Mouse (Mus musculus): Measurements from ENCODE around the gene Arhgap4.

The Arhgap4 gene

DNA sequence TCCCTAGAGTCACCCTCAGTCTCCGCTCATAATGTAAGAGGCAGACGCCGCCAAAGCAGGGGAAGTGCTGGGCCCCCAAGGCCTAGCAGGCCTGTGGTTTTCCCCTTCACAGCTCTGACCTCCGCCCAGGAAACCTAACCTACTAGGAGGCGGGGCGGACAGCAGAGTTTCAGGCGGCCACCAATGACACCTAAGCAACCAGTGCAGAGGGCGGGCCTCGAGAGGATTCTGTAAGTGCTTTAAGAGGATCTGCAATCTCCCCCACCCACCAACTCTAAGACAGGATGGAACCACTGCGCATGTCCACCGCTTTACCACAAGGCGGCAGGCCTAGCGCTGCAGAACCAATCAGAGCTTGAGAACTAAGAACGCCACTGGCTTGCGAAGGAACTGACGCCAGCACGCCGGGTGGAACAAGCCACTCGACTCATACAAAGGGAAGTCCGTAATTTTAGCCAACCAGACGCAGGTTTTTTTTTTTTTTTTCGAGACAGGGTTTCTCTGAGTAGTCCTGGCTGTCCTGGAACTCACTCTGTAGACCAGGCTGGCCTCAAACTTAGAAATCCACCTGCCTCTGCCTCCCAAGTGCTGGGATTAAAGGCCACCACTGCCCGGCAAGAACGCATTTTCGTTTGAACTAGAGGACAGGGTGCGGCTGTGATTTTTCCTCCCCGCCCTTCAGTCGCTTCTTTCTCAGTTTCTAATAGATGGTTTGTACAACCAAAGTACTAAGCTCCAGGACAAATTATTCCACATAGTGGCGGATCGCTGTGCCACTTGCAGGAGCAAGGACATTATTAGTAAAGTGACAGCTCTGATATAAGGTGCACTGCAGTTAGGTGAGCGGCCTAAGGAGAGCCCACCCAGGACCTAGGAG lies 6.6 kb downstream of the Arhgap4 start:
- DNase-seq (ENCODE audit: low read depth, low spot score) = peak; percentile 85

DNA sequence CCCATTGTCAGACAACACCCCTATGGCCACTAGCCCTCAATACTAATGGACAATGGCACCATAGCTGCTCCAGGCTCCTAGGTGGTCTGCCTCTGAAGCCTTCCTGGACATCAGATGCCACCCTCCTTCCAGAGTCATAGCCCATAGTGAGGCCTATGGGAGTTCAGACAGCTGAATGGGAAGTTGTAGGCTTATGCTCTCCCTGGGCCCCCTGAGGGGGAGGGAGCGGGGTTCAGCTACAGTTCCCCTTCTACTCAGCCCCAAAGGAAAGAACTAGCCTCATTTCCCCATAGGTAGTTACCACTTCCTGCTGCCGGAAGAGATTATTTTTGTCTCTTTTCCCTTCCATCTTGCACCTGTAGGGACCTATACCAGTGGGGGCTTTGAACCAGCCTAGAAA lies 10.1 kb downstream of the Arhgap4 start:
- no peak for DNase-seq (ENCODE audit: low read depth, low spot score)

DNA sequence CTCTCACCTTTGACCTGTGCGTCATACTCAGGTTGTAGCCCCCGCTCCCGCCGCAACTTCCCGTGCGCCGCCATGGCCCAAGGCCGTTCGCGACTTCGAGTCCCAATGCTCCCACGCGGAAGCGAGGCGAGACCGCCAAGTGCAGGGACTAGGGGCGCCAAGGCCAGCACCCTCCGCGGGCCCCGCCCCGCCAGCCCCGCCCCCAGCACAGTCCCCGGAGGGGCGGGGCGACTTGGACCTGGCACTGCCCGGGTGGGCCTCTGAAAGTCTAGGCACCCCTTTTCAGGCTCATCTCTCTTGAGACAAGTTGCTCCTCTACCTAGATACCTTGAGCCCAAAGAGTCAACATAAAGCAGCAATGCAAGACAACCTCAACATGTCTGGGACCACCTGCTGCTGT lies 10.5 kb downstream of the Arhgap4 start:
- no peak for DNase-seq (ENCODE audit: low read depth, low spot score)

DNA sequence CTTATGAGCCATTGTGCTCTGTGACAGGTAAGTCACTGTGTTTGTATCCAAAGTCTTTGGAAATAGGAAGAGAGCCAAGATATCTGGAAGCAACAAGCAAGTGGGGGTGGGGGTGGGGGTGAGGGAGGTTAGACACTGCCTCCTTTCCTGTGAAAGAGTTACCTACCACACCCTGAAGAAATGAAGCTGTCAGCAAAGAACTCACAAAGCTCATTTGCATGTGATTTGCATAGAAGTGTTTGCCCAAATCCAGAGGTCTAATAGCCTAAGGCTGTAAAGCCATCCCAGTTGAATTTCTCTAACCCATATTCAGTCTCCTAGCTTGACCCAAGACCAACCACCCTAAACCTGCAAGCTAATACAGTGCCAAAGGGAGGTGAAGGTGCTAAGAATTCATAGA lies 11.2 kb downstream of the Arhgap4 start:
- no peak for DNase-seq (ENCODE audit: low read depth, low spot score)

DNA sequence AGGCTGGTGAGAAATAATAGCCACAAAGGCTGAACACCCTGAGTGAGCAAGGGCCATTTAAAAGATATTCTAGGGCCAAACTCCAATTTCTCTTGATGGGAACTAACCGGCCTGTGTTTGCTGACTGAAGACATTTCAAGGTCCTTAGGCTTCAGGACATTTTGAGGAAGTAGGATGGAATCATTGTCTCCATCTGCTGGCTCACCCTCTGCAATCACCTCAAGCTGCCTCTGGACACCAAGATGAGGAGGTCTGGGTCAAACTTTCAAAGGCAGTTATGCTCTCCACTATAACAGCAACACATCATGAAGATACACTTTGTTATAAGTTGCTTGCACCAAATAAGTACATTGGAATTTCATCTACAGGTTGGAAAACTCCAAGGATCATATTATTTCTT lies 11.6 kb downstream of the Arhgap4 start:
- no peak for DNase-seq (ENCODE audit: low read depth, low spot score)

DNA sequence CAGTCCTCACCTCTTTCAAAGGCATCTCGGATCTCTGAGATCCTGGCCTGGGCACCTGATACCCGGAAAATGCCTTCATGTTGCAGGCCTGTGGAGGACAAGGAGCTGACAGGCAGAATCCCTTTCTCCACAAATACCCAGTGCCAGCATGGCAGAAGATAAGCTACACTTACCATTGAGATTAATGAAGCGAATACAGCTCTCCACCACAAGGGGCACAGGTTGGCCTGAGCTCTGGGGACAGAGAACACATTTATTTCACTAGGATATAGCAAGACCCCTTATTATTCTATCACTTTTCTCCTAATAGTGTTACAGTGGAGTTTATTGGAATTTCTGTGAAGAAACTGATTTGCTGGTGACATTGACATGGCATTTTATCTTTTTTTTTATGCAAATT lies 23.7 kb downstream of the Arhgap4 start:
- no peak for DNase-seq (ENCODE audit: low read depth, low spot score)

DNA sequence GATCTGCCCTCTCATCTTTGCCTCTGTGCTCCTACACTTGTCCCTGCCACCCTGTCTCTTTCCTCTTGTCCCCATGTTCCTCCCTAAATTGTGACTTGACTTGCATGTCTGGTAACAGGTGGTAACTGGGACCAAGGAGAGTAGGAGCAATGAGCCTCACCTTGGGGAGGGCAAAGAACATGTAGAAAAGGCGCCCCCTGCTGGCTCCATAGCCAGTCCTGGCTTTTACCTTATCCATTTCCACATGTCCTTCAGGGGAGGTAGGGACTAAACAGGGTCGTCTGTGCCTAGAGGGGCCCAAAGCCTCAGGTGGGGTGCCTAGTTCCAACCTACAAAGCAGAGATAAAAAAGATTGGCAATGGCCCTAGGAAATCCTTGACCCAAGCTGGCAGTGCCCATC lies 26.0 kb downstream of the Arhgap4 start, which contains the start of gene L1cam:
Gene L1cam (minus strand): TSS at position 387 of the 400 bp plus-strand sequence.
- peak; percentile 31 for DNase-seq (ENCODE audit: low read depth, low spot score)

DNA sequence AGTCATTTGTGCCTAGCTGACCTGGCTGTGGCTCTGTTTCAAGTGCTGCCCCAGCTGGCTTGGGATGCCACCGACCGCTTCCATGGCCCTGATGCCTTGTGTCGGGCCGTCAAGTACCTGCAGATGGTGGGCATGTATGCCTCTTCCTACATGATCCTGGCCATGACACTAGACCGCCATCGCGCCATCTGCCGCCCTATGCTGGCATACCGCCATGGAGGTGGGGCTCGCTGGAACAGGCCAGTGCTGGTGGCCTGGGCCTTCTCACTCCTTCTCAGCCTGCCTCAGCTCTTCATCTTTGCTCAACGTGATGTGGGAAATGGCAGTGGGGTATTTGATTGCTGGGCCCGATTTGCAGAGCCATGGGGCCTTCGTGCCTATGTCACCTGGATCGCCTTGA lies 28.8 kb downstream of the Arhgap4 start:
- DNase-seq (ENCODE audit: low read depth, low spot score) = no peak

DNA sequence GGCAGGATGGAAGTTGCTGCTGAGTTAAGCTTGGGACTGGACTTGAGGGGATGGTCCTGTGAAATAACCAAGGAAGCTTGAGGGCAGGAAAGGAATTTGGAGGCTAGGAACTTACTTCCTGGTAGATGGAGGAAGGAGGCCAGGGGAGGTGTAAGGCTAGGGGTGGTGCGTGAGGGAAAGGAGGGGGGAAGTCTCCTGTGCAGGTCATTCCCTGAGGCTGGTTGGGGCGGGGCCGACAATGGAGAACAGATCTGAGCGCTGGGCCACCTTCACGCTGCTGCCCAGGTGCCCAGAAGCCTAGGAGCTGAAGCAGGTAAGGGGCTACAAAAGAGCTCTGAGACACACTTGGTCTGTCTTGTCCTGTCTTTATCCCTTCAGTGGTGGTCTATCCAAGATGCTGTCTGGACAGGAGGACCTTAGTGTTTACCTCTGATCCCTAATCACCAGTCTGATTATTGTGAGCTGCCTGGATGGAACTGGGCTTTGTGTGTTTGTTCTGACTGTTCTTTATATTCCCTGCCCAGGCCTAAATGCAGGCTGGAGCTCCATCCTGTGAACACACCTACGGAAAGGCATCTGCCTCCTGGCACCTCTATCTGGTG lies 30.0 kb downstream of the Arhgap4 start, which contains the start of gene Avpr2:
Gene Avpr2 (plus strand): TSS at position 552 of the 602 bp plus-strand sequence.
- DNase-seq (ENCODE audit: low read depth, low spot score) = no peak

DNA sequence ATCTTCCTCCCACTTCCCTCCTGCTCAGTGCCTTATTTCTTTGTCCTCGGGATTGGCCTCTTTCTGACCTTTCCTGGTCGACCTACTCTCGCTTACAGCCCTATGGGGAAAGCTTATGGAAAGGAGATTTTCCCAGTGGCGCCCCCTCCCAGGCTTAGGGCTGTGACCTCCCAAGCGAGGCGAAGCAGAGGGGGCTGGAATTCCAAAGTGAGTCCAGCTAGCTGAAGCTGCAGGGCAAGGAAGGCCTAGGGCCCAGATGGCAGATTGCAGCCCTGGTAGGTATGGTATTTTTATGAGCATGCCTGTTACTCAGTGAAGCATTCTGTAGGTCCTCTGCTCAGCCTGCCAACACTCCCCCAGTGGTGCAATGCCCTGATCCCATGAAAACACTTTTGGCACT lies 40.2 kb downstream of the Arhgap4 start:
- no peak for DNase-seq (ENCODE audit: low read depth, low spot score)

DNA sequence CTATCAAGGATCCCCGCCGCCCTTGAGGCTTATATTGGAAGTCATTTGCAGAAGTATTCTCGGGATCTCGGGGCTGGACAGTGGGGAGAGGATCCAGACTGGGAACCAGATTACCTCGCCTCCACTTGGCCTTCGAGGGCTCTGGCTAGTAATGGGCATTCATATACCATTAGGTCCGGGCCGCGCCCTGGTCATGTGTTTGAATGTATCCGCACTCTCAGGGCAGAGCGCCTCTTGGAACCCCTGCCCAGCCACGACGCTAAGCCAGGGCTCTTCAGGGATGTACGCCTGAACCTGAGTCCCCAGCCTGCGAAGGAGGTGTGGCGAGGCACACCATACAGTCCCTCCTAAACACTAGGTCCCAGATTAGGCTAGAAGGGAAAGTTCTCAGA lies 40.6 kb downstream of the Arhgap4 start:
- DNase-seq (ENCODE audit: low read depth, low spot score) = no peak

DNA sequence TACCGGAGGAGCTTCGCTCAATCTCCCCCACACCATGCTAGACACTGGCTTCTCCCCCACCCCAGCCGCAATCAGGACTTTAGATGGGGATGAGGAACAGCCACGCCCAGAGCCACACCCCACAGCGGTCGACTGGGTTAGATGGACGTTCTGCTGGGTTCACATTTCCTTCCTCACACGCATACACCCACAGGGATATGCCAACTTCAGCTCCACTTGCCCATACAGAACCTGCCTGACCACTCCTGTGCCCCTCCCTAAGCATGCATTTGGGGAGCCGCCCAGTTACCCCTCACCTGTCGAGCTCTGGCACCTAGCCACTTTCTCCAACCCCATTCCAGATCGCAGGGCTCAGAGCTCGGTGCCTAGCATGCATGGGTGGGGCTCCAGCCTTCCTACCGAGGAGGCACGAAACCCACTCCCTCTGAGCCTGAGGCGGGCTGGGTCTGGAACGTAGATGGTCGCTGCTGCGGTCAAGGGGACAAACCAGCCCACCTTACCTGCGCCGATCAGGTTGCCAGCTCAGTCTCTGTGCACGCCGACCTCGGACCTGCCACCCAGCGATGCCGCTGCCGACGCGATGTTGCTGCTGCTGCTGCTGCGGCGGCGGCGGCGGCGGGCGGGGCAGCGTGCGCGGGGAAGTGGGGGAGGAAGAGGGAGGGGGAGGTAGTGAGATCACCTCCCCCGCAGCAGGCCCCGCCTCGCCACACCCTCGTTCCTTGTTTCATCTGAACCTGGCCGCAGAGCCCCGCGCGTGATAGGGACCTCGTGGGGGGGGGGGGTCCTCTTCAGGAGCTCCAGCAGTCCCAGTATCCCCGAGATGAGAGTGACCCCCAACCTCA lies 41.3 kb downstream of the Arhgap4 start:
- DNase-seq (ENCODE audit: low read depth, low spot score) = no peak

DNA sequence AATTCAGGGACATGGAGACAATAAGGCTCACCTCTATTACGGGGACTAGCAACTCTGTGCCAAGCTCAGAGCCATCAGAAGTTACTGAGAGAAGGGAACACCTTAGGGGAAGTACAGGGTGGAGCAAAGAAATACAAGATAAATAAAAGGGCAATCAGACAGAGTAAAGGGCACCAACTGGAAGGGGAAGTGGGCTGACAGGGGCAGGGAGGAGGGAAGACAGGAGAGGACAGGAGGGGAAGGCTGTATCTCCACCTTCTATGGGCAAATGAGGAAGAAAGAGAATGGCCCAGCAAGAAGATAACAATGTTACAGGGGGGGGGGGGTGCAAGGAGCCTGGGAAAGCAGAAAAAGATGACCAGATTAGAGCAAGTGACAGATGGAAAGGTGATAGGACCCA lies 44.7 kb downstream of the Arhgap4 start:
- no peak for DNase-seq (ENCODE audit: low read depth, low spot score)

DNA sequence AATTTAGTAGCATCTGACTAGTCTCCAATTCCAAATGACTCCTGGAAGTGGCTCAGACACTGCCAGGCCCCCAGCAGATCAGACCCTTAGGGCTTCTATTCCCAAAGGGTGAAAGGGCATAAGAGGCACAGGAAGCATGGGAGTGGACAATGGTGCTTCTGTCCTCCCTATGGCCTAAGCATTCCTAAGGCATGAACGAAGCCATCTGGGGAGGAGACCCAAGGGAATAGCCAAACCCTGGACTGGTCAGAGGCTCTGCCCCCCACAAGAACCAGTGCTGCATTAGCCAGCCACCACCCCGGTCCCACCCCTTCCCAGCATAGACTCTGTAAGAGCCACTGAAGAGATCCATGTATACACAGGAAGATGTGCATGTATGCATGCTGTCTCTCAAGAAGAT lies 45.8 kb downstream of the Arhgap4 start:
- no peak for DNase-seq (ENCODE audit: low read depth, low spot score)

DNA sequence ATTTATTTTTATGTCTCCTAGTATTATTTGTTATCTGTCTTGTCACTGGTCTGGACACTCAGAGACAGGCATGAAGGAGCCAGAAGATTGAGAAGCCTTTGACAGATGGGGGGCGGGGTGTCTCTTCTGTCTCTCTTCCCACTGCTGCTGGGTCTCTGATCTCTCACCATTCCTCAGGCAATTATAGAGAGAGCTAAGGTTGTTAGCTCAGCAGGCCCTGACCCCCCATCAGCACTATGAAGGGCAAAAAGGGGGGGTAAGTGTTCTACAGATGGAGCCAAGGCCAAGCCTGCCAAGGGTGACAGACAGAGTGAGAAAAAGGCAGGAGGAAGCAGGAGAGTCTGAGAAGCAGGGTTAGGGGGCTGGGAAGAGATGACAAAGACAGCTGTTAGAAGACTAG lies 49.7 kb downstream of the Arhgap4 start:
- no peak for DNase-seq (ENCODE audit: low read depth, low spot score)

DNA sequence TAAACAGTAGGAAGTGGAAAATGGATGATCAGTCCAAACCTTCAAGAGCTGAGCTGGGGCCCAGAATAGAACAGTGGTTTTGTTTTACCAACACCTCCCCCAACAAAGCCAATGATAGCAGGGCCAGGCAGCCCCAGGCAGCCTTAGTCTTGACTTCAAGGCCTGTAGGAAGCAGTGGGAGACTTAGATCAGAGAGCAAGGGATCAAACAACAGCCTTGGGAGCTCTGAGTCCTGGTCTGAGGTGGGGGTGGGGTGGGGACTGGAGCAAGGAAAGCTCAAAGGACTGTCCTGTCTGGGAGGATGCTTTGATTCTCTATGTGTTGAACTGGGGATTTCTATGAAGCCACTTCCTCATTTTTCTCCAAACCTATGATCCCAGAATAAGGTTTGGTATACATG lies 50.2 kb downstream of the Arhgap4 start:
- no peak for DNase-seq (ENCODE audit: low read depth, low spot score)

DNA sequence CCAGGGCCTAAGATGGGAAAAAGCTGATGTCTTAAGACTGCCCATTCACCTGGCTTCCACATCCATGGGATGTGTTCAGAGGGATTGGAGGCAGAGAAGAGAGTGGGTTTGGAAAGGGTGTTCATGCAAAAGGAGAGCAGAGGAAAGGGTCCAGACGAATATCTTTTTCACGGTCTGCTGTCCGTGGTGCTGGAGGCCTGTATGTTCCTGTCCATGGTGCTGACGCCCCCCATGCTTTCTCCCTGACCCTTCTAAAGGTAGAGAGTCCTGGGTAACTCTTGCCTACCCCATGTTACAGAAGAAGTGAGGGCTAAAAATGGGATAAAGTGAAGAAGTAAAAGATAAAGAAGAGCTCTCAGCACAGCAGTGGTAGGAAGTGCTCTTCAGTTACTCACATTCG lies 52.3 kb downstream of the Arhgap4 start:
- no peak for DNase-seq (ENCODE audit: low read depth, low spot score)

DNA sequence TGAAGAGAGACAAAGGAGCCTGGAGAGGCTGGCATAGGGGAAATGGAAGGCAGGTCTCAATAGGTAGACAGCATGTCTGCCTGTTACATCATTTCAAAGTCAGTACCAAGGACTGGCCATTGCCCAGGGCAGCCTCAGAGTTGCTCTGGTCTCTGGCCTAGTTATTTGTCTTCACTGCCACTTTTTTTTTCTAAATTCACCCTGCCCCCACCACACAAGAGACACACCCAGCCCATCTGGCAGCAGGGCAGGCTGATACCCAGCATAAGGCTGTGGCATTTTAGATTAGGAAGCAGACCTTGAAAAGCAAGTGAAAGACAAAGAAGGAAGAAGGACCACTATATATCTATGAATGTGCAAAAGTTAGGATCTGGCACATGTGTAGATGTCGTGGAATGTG lies 53.8 kb downstream of the Arhgap4 start:
- no peak for DNase-seq (ENCODE audit: low read depth, low spot score)

DNA sequence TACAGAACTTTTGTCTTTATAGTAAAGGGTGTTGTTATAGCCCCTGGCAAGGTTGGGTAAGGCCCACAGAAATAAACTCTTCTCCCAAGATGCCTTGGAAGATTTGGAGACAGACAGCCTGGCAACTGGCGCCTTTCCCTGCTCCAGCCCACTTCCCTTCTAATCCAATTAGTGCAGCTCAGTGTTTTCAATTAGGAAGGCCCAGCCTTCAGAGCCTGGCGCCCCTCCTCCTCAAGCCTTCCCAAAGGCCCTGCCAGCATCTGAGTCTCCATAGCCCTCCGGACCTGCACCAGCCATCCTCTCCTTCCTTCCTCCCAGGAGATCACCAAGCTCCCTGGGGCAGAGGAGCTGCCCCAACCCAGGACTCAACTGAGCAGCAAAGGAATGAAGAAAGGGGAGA lies 54.4 kb downstream of the Arhgap4 start:
- peak; percentile 14 for DNase-seq (ENCODE audit: low read depth, low spot score)

DNA sequence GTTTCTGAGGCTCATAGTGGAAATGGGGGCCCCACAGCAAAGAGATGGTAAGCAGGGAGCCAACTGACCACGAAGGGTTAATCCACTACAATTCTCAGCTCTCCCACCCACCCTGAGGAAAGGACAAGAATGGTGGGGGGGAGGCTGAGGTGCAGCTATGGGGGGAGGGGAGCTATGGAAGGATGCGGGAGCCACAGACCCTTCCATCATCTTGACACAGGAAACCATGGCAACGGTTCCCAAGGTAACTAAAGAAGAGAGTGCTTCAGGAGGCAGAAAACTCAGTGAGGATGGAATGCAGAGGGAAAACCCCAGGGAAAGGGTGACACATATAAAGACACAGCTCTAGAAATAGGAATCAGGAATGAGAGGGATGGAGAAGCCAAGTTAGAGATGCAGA lies 57.0 kb downstream of the Arhgap4 start:
- DNase-seq (ENCODE audit: low read depth, low spot score) = no peak

DNA sequence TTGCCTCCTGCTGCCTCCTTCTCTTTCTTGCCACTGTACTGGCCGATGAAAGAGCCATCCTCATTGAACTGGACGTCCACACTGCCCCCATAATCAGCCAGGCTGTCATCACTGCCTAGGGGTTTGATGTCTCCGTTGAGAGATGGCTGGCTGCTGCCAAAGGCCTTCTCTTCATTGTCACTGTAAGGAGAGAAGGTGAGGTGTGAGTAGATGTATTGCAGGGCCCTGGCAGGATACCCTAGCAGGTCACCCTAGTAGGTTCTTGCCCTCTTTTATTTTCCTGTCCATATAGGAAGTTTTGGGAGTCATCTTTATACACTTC lies 66.6 kb downstream of the Arhgap4 start:
- no peak for DNase-seq (ENCODE audit: low read depth, low spot score)

DNA sequence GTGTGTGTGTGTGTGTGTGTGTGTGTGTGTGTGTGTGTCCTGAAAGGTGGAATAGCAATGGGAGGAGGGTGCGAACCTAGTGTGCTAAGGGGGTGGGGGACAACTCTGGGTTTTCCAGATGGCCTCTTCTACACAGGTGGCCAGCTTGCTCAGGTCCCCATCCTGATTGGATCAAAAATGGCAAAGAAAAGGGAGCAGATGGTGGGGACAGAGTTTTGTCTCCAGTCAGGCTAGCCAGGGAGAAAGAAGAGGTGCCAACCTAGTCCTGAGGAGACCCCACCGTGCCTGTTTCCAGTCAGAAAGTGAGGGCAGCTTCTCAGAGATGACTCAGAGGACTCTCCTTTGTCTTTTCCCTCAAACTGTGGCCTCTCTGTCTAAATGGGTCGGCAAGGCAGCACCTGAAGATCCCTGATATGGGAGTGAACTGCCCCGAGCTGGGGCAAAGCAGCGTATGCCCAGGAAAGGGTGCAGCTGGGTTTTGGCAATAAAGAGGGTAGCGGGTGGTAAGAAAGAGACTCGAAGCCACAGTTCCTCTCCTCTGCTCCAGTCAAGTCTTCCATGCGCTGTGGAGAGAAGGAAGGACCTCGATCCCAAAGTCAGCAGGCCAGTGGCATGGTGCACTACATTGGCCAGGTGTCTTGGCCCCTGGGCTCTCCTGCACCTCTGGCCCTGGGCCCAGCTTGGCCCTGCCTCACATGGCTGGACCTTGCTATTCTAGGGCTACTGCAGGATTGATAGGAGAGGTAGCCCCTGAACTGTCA lies 67.2 kb downstream of the Arhgap4 start:
- DNase-seq (ENCODE audit: low read depth, low spot score) = no peak

All from retina, postnatal 7 days (tissue).